Mouse (Mus musculus) activated CD4-positive, CD25-positive, alpha-beta regulatory T cell (primary cell): ENCODE data around the gene Ergic2. TPM values are rescaled to one million over a fixed set of nuclear protein-coding genes. Genes with fewer than 3 reads are reported as not detected.

Experiments used
- polyA plus RNA-seq, 2 experiments: library from polyadenylated mRNA; unstranded; fragments of 100-300 nt; shearing (Covaris generic); gene quantifications; one replicate each; pipeline ENCODE4 v1.2.1; 2017

Gene Ergic2
- 100 to 1,000 TPM; 112 to 129 TPM for polyA plus RNA-seq

GRCm38 (mm10) chr6:148211897-148212680 lies at the start of gene Ergic2:
TSS of gene Ergic2 (minus strand) at chr6:148212374.

Other genes starting within 250 kb of the Ergic2 start
- 1 to 10 TPM; 2.3 to 3.0 TPM for gene Far2, start 165.1 kb downstream of the Ergic2 start, polyA plus RNA-seq
- not detected for gene Tmtc1, start 232.0 kb upstream of the Ergic2 start, polyA plus RNA-seq